Mouse (Mus musculus) CD4-positive, CD25-positive, alpha-beta regulatory T cell (primary cell): ENCODE measurements around the gene Myo1d. TPM values are rescaled to one million over a fixed set of nuclear protein-coding genes. Genes with fewer than 3 reads are reported as not detected.

ENCODE experiments used
- polyA plus RNA-seq: library from polyadenylated mRNA; unstranded; fragments of 100-300 nt; shearing (Covaris generic); gene quantifications from one replicate; pipeline ENCODE4 v1.2.1, GENCODE M21; 2017

Gene Myo1d
- 1.1 TPM for polyA plus RNA-seq

GRCm38 (mm10) chr11:80779527-80780344 lies at the start of gene Myo1d:
Myo1d (minus strand) TSS chr11:80780025.

GRCm38 (mm10) chr11:80809993-80810821 lies 30.4 kb upstream of the Myo1d start, which contains the start of gene Tmem98:
Tmem98 (plus strand) TSS chr11:80810175.

GRCm38 (mm10) chr11:80476222-80477189 lies 303.3 kb downstream of the Myo1d start, which contains the start of gene Cdk5r1:
Cdk5r1 (plus strand) TSS chr11:80477023.

Other genes with a start within 250 kb of the Myo1d start
- gene Tmem98, start 30.1 kb upstream of the Myo1d start, polyA plus RNA-seq = not detected
- not detected for gene Spaca3, start 78.3 kb upstream of the Myo1d start, polyA plus RNA-seq